Mouse (Mus musculus) megakaryocyte, embryonic 14.5 days (primary cell): ENCODE results near the gene Lsg1.

Experiments used
- FLI1 ChIP-seq: IDR thresholded peaks from 2 replicates; pipeline ENCODE4 v1.6.1; 2012; ENCODE audit warnings: low read length, inconsistent platforms, mixed read lengths
- GATA1 ChIP-seq: IDR thresholded peaks from 3 replicates; pipeline ENCODE4 v1.6.1; 2012; ENCODE audit warnings: mixed read lengths, low read length, inconsistent platforms, borderline replicate concordance

- no peak for TF ChIP-seq GATA1
- no peak for TF ChIP-seq FLI1
Observed at GRCm38 (mm10) chr16:30591990-30592389, 4.6 kb upstream of the Lsg1 start.
